Comparison of ENCODE assay signal across 16 mouse cellular contexts in genomic region chr17:35248986-35249385, GRCm38 (mm10). TPM values are rescaled to one million over a fixed set of nuclear protein-coding genes. Genes with fewer than 3 reads are reported as not detected.
"Had no signal": no experiment of that assay in that cellular context is flagged by ENCODE, and none has a peak within 500 bp of the region (broad histone marks: within the 10 kb centered on the region; RNA-seq: fewer than 3 reads in every experiment).

No protein-coding gene starts in this region.

- H3K4me3 ChIP-seq: liver, embryonic 15.5 days; lung, embryonic 15.5 days; megakaryocyte, embryonic 14.5 days; midbrain, embryonic 12.5 days; neural tube, embryonic 12.5 days; stomach, embryonic 15.5 days had no signal

- ATAC-seq: liver, postnatal 0 days had no signal

- DNase-seq: liver, postnatal 0 days; lung, adult 2 months; lung, postnatal 10 days; midbrain, embryonic 14.5 days; right cerebral cortex, postnatal 14 days; thymus, adult 2 months; thymus, postnatal 25 days had no signal

- H3K27ac ChIP-seq: liver, embryonic 15.5 days; lung, embryonic 15.5 days; macrophage; midbrain, embryonic 12.5 days; neural tube, embryonic 12.5 days; stomach, embryonic 15.5 days; stomach, postnatal 0 days had no signal

- H3K4me2 ChIP-seq: liver, embryonic 15.5 days; lung, embryonic 15.5 days; midbrain, embryonic 12.5 days; neural tube, embryonic 12.5 days; stomach, embryonic 15.5 days had no signal

- H3K9me3 ChIP-seq: liver, embryonic 15.5 days; lung, embryonic 15.5 days; megakaryocyte, embryonic 14.5 days; midbrain, embryonic 12.5 days; neural tube, embryonic 12.5 days; stomach, embryonic 15.5 days had no signal

- H3K9ac ChIP-seq: liver, embryonic 15.5 days; liver, postnatal 0 days; lung, embryonic 15.5 days; midbrain, embryonic 12.5 days; neural tube, embryonic 12.5 days; stomach, embryonic 15.5 days had no signal

- H3K27me3 ChIP-seq: liver, embryonic 15.5 days; lung, embryonic 15.5 days; midbrain, embryonic 12.5 days; neural tube, embryonic 12.5 days; stomach, embryonic 15.5 days had no signal

RNA-seq across cellular contexts. Expression of gene Gm16181, which starts 28.4 kb away (rescaled TPM):
- polyA plus RNA-seq: macrophage; midbrain, embryonic 14.5 days; neural tube, embryonic 12.5 days; testis, adult 2 months; thymus, adult 2 months had no signal
